Mouse (Mus musculus) CH12.LX (cell line): Measurements from ENCODE around the gene Cd300a. TPM values are rescaled to one million over a fixed set of nuclear protein-coding genes. Genes with fewer than 3 reads are reported as not detected.

Experiments
- DNase-seq: peaks from one replicate; pipeline ENCODE4 v3.0.0-alpha.2; 2013; ENCODE audit errors: extremely low read depth
- H3K27ac ChIP-seq: 2 replicates; pipeline ENCODE4 v1.5.1; 2012; ENCODE audit warnings: low read depth, mild to moderate bottlenecking, control low read depth, moderate library complexity; ENCODE audit not compliant: insufficient read depth
- H3K27me3 ChIP-seq: replicated peaks from 2 replicates; pipeline ENCODE3; 2012; ENCODE audit warnings: inconsistent platforms
- H3K36me3 ChIP-seq, 2 experiments: replicated peaks in 1 of 2; 2 replicates each; pipeline versions ENCODE3 to v1.6.1; 2012; ENCODE audit warnings: inconsistent platforms in 1 of 2, low read length in 1 of 2, mild to moderate bottlenecking in 1 of 2, mixed read lengths in 1 of 2, moderate library complexity in 1 of 2; ENCODE audit not compliant: control insufficient read depth in 1 of 2, insufficient read depth in 1 of 2
- H3K4me1 ChIP-seq, 2 experiments: 2 replicates each; pipeline ENCODE4 v1.6.1; 2012; ENCODE audit warnings: inconsistent platforms in 1 of 2, moderate library complexity in 1 of 2; ENCODE audit not compliant: insufficient read depth in 2 of 2, control insufficient read depth in 1 of 2
- H3K4me2 ChIP-seq: 2 replicates; pipeline ENCODE4 v1.6.1; 2012; ENCODE audit warnings: low read depth, mild to moderate bottlenecking, control low read depth; ENCODE audit not compliant: poor library complexity, insufficient read depth, severe bottlenecking
- H3K4me3 ChIP-seq, 3 experiments: fragments of 150-350 bp in 1 of 3; sonication (generic) in 1 of 3; replicated peaks in 1 of 3; 2 replicates each; pipeline versions ENCODE3 to v1.5.1; 2011 to 2012; ENCODE audit warnings: low read depth in 2 of 3, low read length in 2 of 3, mild to moderate bottlenecking in 2 of 3, moderate library complexity in 2 of 3, control low read depth in 1 of 3, improper control_type of control experiment in 1 of 3, inconsistent platforms in 1 of 3, mixed read lengths in 1 of 3; ENCODE audit not compliant: poor library complexity in 1 of 3
- H3K79me2 ChIP-seq: replicated peaks from 2 replicates; pipeline ENCODE4 v1.6.1; 2012; ENCODE audit warnings: mild to moderate bottlenecking, moderate library complexity; ENCODE audit not compliant: control insufficient read depth, poor library complexity, insufficient read depth, severe bottlenecking; ENCODE audit errors: extremely low read depth
- H3K9ac ChIP-seq: 2 replicates; pipeline ENCODE4 v1.6.1; 2012; ENCODE audit warnings: low read depth, mild to moderate bottlenecking, control low read depth, moderate library complexity; ENCODE audit not compliant: insufficient read depth
- H3K9me3 ChIP-seq: replicated peaks from 2 replicates; pipeline ENCODE3; 2012; ENCODE audit warnings: low read length, inconsistent platforms, mixed read lengths
- BHLHE40 ChIP-seq: IDR thresholded peaks from 2 replicates; pipeline ENCODE4 v1.6.1; 2011; ENCODE audit warnings: mild to moderate bottlenecking, low read depth, low read length, improper control_type of control experiment
- CHD1 ChIP-seq: IDR thresholded peaks from 2 replicates; pipeline ENCODE4 v1.6.1; 2012; ENCODE audit warnings: low read depth, low read length, improper control_type of control experiment, inconsistent platforms
- CTCF ChIP-seq, 2 experiments: IDR thresholded peaks in 1 of 2; conservative IDR thresholded peaks in 1 of 2; 2 replicates each; pipeline ENCODE4 v1.5.1; 2011 to 2012; ENCODE audit warnings: low read depth in 2 of 2, low read length in 2 of 2, improper control_type of control experiment in 1 of 2, inconsistent platforms in 1 of 2, mild to moderate bottlenecking in 1 of 2, moderate library complexity in 1 of 2
- EP300 ChIP-seq: IDR thresholded peaks from 2 replicates; pipeline ENCODE4 v1.6.1; 2011; ENCODE audit warnings: low read length, improper control_type of control experiment
- GABPA ChIP-seq: IDR thresholded peaks from 2 replicates; pipeline ENCODE4 v1.6.1; 2012; ENCODE audit warnings: low read depth, low read length, improper control_type of control experiment, inconsistent platforms; ENCODE audit not compliant: insufficient replicate concordance
- KAT2A ChIP-seq: IDR thresholded peaks from 2 replicates; pipeline ENCODE4 v1.6.1; 2012; ENCODE audit warnings: low read length, improper control_type of control experiment, inconsistent platforms; ENCODE audit not compliant: insufficient replicate concordance
- MAFK ChIP-seq: IDR thresholded peaks from 2 replicates; pipeline ENCODE4 v1.6.1; 2011; ENCODE audit warnings: low read length, improper control_type of control experiment; ENCODE audit not compliant: insufficient replicate concordance
- MAZ ChIP-seq: IDR thresholded peaks from 2 replicates; pipeline ENCODE4 v1.6.1; 2012; ENCODE audit warnings: low read depth, mild to moderate bottlenecking, inconsistent platforms, low read length, improper control_type of control experiment, moderate library complexity
- MXI1 ChIP-seq: IDR thresholded peaks from 2 replicates; pipeline ENCODE4 v1.6.1; 2011; ENCODE audit warnings: mild to moderate bottlenecking, low read depth, low read length, improper control_type of control experiment
- POLR2A ChIP-seq: IDR thresholded peaks from 2 replicates; pipeline ENCODE4 v1.6.1; 2011; ENCODE audit warnings: low read depth, mild to moderate bottlenecking, improper control_type of control experiment, low read length
- POLR2AphosphoS2 ChIP-seq: IDR thresholded peaks from 2 replicates; pipeline ENCODE4 v1.6.1; 2011; ENCODE audit warnings: low read depth, low read length, improper control_type of control experiment
- RAD21 ChIP-seq: IDR thresholded peaks from 2 replicates; pipeline ENCODE4 v1.6.1; 2011; ENCODE audit warnings: low read depth, mild to moderate bottlenecking, low read length, improper control_type of control experiment, moderate library complexity
- SMC3 ChIP-seq: IDR thresholded peaks from 2 replicates; pipeline ENCODE4 v1.6.1; 2011; ENCODE audit warnings: low read depth, low read length, improper control_type of control experiment
- TBP ChIP-seq: conservative IDR thresholded peaks from 2 replicates; pipeline ENCODE4 v1.6.1; 2011; ENCODE audit warnings: low read depth, low read length, improper control_type of control experiment
- UBTF ChIP-seq: IDR thresholded peaks from 2 replicates; pipeline ENCODE4 v1.6.1; 2012; ENCODE audit warnings: low read depth, mild to moderate bottlenecking, inconsistent platforms, low read length, improper control_type of control experiment, moderate library complexity
- USF1 ChIP-seq: IDR thresholded peaks from 2 replicates; pipeline ENCODE4 v1.6.1; 2014; ENCODE audit warnings: low read depth, mild to moderate bottlenecking, inconsistent platforms, low read length, improper control_type of control experiment
- ZC3H11A ChIP-seq: IDR thresholded peaks from 2 replicates; pipeline ENCODE4 v1.6.1; 2012; ENCODE audit warnings: low read depth, mild to moderate bottlenecking, inconsistent platforms, low read length, improper control_type of control experiment
- ZMIZ1 ChIP-seq: IDR thresholded peaks from 2 replicates; pipeline ENCODE4 v1.6.1; 2012; ENCODE audit warnings: low read depth, mild to moderate bottlenecking, inconsistent platforms, low read length, improper control_type of control experiment
- dilution Hi-C: fragments of 300-500 bp; cut with MboI; formaldehyde crosslinking; loops from 2 replicates; pipeline ENCODE4 v1.14.3; 2020; ENCODE audit warnings: low sequenced_read_pairs; ENCODE audit not compliant: extremely low pct_unique_long_range_greater_than_20kb, extremely low pct_ligation_motif_present
- in situ Hi-C: fragments of 300-500 bp; cut with MboI; formaldehyde crosslinking; loops from 3 replicates; pipeline ENCODE4 v1.14.3; 2019; ENCODE audit warnings: low sequenced_read_pairs, low pct_ligation_motif_present, low pct_unique_long_range_greater_than_20kb, mixed read lengths
- polyA plus RNA-seq: library from polyadenylated mRNA; unstranded; fragments of >175 nt; gene quantifications from 2 replicates; pipeline ENCODE4 v1.2.1, GENCODE M21; 2012; ENCODE audit warnings: low read depth; ENCODE audit not compliant: insufficient read length
- total RNA-seq, 2 experiments: library from RNA; depleted of rRNA; stranded (reverse); fragments of 300-350 nt in 1 of 2; fragments of >200 nt in 1 of 2; gene quantifications; 2 replicates each; pipeline ENCODE4 v1.2.3; 2012 to 2014

Gene Cd300a
- total and polyA plus RNA-seq, 3 experiments, result 0.13 to 1.0 (median 0.32) TPM

- peaks cover 24 to 88% of the 10 kb centered on the region in 2 experiments for H3K4me1 ChIP-seq
- in situ Hi-C loops (loop anchor here (5.0 kb wide), 3 partner anchors 36 to 139 kb away; no protein-coding TSS in a partner anchor), dilution Hi-C loops (no loop called here)
- no peaks in the 10 kb centered on the region for H3K9me3 ChIP-seq
- no peaks in the 10 kb centered on the region for H3K79me2 ChIP-seq
- H3K36me3 ChIP-seq, result no peaks in the 10 kb centered on the region
- TF ChIP-seq USF1 (no peak), TBP (no peak), UBTF (no peak), CHD1 (no peak), KAT2A (no peak), POLR2A (no peak), RAD21 (no peak), GABPA (no peak), MAZ (no peak), ZC3H11A (no peak), BHLHE40 (no peak), EP300 (no peak), MAFK (no peak), ZMIZ1 (no peak), MXI1 (no peak), CTCF (conservative IDR thresholded peaks at IDR 0.05 in 1 of 2, IDR thresholded peaks at IDR 0.05 in 1 of 2; ENCODE audit: low read depth in 2 of 2, low read length in 2 of 2) (no peak)
- H3K27me3 ChIP-seq, result no peaks in the 10 kb centered on the region
- H3K27ac ChIP-seq, result no peak overlapping the region
- H3K4me2 ChIP-seq, result no peak overlapping the region
- no peak for DNase-seq
- H3K4me3 ChIP-seq, result no peak overlapping the region
- no peak overlapping the region for H3K9ac ChIP-seq
Observed at GRCm38 (mm10) chr11:114876621-114877020, 13.2 kb upstream of the Cd300a start.

- in situ Hi-C loops, result loop anchor here (5.0 kb wide), 3 partner anchors 35 to 140 kb away; no protein-coding TSS in a partner anchor
Observed at GRCm38 (mm10) chr11:114877145-114877544, 12.7 kb upstream of the Cd300a start.

More at GRCm38 (mm10) chr11:114877145-114877544, 12.7 kb upstream of the Cd300a start:
- H3K27ac ChIP-seq, result no peak overlapping the region
- TF ChIP-seq RAD21 (peak; percentile 66), SMC3 (peak; percentile 91), POLR2AphosphoS2 (no peak), CTCF (conservative IDR thresholded peaks at IDR 0.05 in 1 of 2, IDR thresholded peaks at IDR 0.05 in 1 of 2; ENCODE audit: low read depth in 2 of 2, low read length in 2 of 2) (peak; percentile 22 to 80; a peak in 2 of 4 replicates)
- no peaks in the 10 kb centered on the region for H3K9me3 ChIP-seq
- peak overlapping the region in 1 of 3 experiments; percentile 22 for H3K4me3 ChIP-seq
- H3K9ac ChIP-seq, result no peak overlapping the region
- dilution Hi-C loops, result no loop called here
- H3K4me1 ChIP-seq, result peaks cover 24 to 92% of the 10 kb centered on the region in 2 experiments
- H3K4me2 ChIP-seq, result no peak overlapping the region
- no peaks in the 10 kb centered on the region for H3K27me3 ChIP-seq
- peak; percentile 67 for DNase-seq
- no peaks in the 10 kb centered on the region for H3K79me2 ChIP-seq
- H3K36me3 ChIP-seq, result no peaks in the 10 kb centered on the region
